Mouse (Mus musculus): ENCODE data around the gene Sprr2k. TPM values are rescaled to one million over a fixed set of nuclear protein-coding genes. Genes with fewer than 3 reads are reported as not detected.

Gene Sprr2k
- polyA plus RNA-seq (2012; rRNA removed): not detected in 2 replicates

DNA sequence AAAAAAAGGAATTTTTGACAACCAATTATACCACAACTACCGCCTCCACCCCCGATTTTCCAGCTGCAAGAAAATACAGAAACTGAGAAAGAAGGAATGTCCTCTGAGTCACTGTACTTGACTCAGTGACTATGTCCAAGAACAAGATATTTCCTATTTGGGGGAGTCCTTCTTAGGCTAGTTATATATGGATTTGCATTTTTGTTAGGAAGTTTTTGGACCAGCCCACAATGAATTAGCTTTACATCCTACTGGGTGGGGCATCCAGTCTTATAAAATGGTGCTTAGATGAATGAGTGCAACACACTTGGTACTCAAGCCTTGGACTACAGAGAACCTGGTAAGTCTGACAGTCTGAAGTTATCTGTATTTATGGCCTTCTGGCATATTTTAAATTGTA, at the start of gene Sprr2k:
Gene Sprr2k (plus strand): TSS at position 301 of the 400 bp plus-strand sequence.
- Histone ChIP-seq H3K4me1 (ENCODE audit: control insufficient read depth, insufficient read depth, low read length) (no peaks in the 10 kb centered on the region), H3K27ac (ENCODE audit: insufficient read depth, low read length) (no peak within 1 kb of the TSS), H3K4me3 (ENCODE audit: insufficient read depth, low read length) (no peak within 1 kb of the TSS)
- TF ChIP-seq POLR2A (IDR thresholded peaks at IDR 0.05; ENCODE audit: extremely low read depth, insufficient read depth, low read length): no peak
- no peak for TF ChIP-seq CTCF (IDR thresholded peaks at IDR 0.05; ENCODE audit: extremely low read depth, insufficient read depth, low read length)

DNA sequence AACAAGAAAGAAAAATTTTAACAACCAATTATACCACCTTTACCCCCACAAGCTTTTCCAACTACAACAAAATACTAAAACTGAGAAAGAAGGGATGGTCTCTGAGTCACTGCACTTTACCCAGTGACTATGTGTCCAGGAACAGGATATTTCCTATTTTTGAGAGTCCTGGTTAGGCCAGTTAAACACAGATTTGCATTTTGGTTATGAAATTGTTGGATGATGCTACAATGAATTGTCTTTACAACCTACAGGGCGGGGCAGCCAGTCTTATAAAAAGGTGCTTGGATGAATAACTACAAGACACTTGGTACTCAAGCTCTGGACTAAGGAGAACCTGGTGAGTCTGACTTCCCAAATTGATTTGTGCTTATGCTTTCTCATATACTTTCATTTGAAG, 47.0 kb upstream of the Sprr2k start, which contains the start of gene Sprr2h:
Gene Sprr2h (plus strand): TSS at position 301 of the 400 bp plus-strand sequence.
- TF ChIP-seq CTCF (IDR thresholded peaks at IDR 0.05; ENCODE audit: extremely low read depth, insufficient read depth, low read length) (no peak), POLR2A (IDR thresholded peaks at IDR 0.05; ENCODE audit: extremely low read depth, insufficient read depth, low read length) (no peak)
- Histone ChIP-seq H3K27ac (ENCODE audit: insufficient read depth, low read length) (no peak within 1 kb of the TSS), H3K4me3 (ENCODE audit: insufficient read depth, low read length) (no peak within 1 kb of the TSS)

DNA sequence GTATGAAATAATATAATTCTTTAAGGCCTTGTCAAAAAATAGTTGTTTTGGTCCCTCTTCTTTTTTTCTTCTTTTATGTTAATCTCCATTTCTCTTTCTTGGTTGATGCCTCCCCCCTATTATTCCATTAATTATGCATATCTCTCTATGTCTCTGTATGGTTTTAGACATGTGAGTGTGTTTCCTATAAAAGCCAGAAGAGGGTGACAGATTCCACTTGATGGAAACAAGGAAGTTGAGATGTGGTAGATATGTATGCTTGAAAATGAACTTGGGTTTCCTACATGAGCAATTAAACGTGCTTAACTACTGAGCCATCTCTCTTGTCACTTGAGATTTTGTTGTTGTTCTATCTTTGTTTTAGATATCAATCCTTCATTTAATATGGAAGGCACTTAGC, 38.1 kb upstream of the Sprr2k start:
- no peak for TF ChIP-seq CTCF (IDR thresholded peaks at IDR 0.05; ENCODE audit: extremely low read depth, insufficient read depth, low read length)
- no peak for TF ChIP-seq POLR2A (IDR thresholded peaks at IDR 0.05; ENCODE audit: extremely low read depth, insufficient read depth, low read length)
- Histone ChIP-seq H3K4me1 (ENCODE audit: control insufficient read depth, insufficient read depth, low read length) (no peaks in the 10 kb centered on the region), H3K27ac (ENCODE audit: insufficient read depth, low read length) (no peak overlapping the region), H3K4me3 (ENCODE audit: insufficient read depth, low read length) (no peak overlapping the region)

More for the DNA sequence above, 47.0 kb upstream of the Sprr2k start, which contains the start of gene Sprr2h:
- no peaks in the 10 kb centered on the region for H3K4me1 ChIP-seq (ENCODE audit: control insufficient read depth, insufficient read depth, low read length)

DNA sequence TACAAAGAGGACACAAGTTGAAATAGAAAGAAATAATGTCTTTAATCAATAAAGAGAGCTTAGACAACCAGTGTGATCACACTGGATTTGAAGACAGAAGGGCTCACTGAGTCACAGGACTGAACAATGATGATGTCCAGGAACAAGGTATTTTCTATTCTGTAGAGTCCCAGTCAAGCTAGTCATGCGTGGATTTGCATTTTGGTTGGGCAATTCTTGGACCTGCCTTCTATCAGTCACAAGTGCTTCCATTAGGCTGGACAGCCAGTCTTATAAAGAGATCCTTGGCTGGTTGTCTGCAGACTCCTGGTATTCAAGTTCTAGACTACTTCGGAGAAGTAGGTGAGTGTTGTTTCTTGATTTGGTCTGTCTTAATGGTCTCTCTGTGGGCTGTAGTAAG, 24.7 kb upstream of the Sprr2k start, which contains the start of gene Sprr2i:
Gene Sprr2i (plus strand): TSS at position 301 of the 400 bp plus-strand sequence.
- Histone ChIP-seq H3K4me1 (ENCODE audit: control insufficient read depth, insufficient read depth, low read length) (no peaks in the 10 kb centered on the region), H3K27ac (ENCODE audit: insufficient read depth, low read length) (no peak within 1 kb of the TSS), H3K4me3 (ENCODE audit: insufficient read depth, low read length) (no peak within 1 kb of the TSS)
- TF ChIP-seq CTCF (IDR thresholded peaks at IDR 0.05; ENCODE audit: extremely low read depth, insufficient read depth, low read length) (no peak), POLR2A (IDR thresholded peaks at IDR 0.05; ENCODE audit: extremely low read depth, insufficient read depth, low read length) (no peak)

DNA sequence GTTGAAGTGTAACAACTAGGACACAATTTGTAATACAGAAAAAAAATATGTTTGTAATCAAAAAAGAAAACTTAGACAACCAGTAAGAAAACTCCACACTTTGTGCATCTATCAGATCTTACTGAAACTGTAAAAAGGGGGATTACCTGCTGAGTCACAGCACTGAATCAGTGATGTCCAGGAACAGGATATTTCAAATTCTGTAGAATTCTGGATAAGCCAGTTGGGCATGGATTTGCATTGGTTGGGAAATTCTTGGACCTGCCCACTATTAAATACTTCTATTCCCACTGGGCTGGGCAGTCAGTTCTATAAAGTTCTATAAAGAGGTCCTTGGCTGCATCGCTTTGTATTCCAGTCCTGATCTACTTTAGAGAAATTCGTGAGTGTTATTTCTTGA, 14.6 kb upstream of the Sprr2k start, which contains the start of gene Sprr2j-ps:
Gene Sprr2j-ps (plus strand): TSS at position 301 of the 400 bp plus-strand sequence.
- TF ChIP-seq CTCF (IDR thresholded peaks at IDR 0.05; ENCODE audit: extremely low read depth, insufficient read depth, low read length) (no peak), POLR2A (IDR thresholded peaks at IDR 0.05; ENCODE audit: extremely low read depth, insufficient read depth, low read length) (no peak)
- Histone ChIP-seq H3K4me3 (ENCODE audit: insufficient read depth, low read length) (no peak within 1 kb of the TSS), H3K4me1 (ENCODE audit: control insufficient read depth, insufficient read depth, low read length) (no peaks in the 10 kb centered on the region), H3K27ac (ENCODE audit: insufficient read depth, low read length) (no peak within 1 kb of the TSS)

DNA sequence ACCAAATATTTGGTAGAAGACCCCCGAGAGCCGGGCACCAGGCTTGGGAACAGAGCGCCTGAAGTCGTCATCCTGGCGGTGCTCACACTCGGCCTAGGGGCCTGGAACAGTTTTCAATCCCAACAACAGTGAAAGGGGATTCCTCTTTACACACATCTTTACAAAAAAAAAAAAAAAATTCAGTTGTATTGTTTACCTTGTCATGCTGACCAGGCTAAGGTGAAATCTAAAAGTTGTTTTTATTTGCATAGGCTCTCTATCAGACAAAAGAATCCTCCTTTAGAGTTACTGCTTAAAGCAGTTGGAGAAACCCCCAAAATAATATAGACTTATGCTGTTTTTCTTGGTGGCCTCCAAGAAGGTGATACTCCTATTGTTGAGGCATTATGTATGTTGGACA, 3.1 kb upstream of the Sprr2k start, which contains the start of gene Gm9774:
Gene Gm9774 (minus strand): TSS at position 101 of the 400 bp plus-strand sequence.
- no peak within 1 kb of the TSS for H3K27ac ChIP-seq (ENCODE audit: insufficient read depth, low read length)
- TF ChIP-seq CTCF (IDR thresholded peaks at IDR 0.05; ENCODE audit: extremely low read depth, insufficient read depth, low read length): no peak
- no peak for TF ChIP-seq POLR2A (IDR thresholded peaks at IDR 0.05; ENCODE audit: extremely low read depth, insufficient read depth, low read length)
- no peaks in the 10 kb centered on the region for H3K4me1 ChIP-seq (ENCODE audit: control insufficient read depth, insufficient read depth, low read length)
- H3K4me3 ChIP-seq (ENCODE audit: insufficient read depth, low read length): no peak within 1 kb of the TSS

DNA sequence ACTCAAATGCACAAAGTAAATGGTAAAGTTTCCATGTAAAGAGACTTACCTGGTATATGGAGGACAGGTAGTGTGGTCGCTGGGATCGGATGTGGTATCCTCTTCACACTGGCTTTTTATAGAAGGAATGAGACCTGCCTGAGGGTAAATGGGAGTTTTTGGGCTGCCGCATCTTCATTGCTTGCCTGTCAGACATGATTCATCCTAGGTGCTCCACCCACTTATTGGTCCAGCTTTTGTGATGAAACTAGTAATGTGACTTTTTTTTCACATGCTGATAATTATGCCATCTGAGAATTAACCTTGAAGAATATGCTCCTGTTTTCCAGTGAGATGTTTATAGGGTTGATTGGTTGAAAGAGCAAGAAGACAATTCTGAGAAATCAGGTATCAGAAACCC, 6.3 kb downstream of the Sprr2k start, which contains the start of gene Sprr1b:
Gene Sprr1b (minus strand): TSS at position 101 of the 400 bp plus-strand sequence.
- Histone ChIP-seq H3K27ac (ENCODE audit: insufficient read depth, low read length) (no peak within 1 kb of the TSS), H3K4me3 (ENCODE audit: insufficient read depth, low read length) (no peak within 1 kb of the TSS), H3K4me1 (ENCODE audit: control insufficient read depth, insufficient read depth, low read length) (no peaks in the 10 kb centered on the region)
- TF ChIP-seq POLR2A (IDR thresholded peaks at IDR 0.05; ENCODE audit: extremely low read depth, insufficient read depth, low read length): no peak
- TF ChIP-seq CTCF (IDR thresholded peaks at IDR 0.05; ENCODE audit: extremely low read depth, insufficient read depth, low read length): no peak

DNA sequence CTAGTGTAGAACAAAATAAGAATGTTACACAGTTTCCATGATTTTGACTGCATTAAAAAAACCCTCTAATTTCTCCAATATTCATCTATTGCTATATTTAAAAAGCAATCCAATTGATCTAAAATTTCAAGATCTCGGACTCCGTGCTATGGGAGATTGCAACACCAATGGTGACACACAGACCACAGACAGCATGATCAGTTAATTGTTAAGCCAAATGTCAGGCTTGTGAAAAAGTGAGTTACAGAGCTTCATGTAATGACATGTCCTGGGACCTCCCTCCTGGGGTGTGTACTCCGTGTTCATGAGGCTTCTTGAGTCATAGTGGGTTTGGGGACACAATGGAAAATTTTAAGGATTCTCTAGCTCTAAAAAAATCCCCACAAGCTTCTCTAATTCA, 7.8 kb downstream of the Sprr2k start:
- H3K4me1 ChIP-seq (ENCODE audit: control insufficient read depth, insufficient read depth, low read length): no peaks in the 10 kb centered on the region
- no peak overlapping the region for H3K27ac ChIP-seq (ENCODE audit: insufficient read depth, low read length)
- TF ChIP-seq CTCF (IDR thresholded peaks at IDR 0.05; ENCODE audit: extremely low read depth, insufficient read depth, low read length): no peak
- no peak for TF ChIP-seq POLR2A (IDR thresholded peaks at IDR 0.05; ENCODE audit: extremely low read depth, insufficient read depth, low read length)
- no peak overlapping the region for H3K4me3 ChIP-seq (ENCODE audit: insufficient read depth, low read length)

DNA sequence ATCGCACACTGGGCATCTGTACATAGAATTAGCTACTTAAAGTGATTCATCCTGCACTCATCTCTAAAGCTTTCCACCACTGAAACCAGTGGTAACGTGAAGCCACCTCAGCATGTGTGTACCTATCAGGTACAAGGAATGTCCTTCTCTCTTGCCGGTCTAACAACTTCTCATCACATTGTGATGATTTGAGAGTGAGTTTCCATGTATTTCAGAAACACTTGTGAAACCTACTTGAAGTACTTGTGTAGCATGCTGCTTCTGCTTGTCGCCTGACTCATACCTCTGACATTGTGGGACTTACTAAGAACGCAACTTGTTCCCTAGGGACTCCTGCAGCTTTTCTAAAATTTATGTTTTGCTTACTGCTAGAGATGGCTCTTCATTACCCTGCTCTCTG, 22.8 kb downstream of the Sprr2k start:
- no peak for TF ChIP-seq POLR2A (IDR thresholded peaks at IDR 0.05; ENCODE audit: extremely low read depth, insufficient read depth, low read length)
- no peak for TF ChIP-seq CTCF (IDR thresholded peaks at IDR 0.05; ENCODE audit: extremely low read depth, insufficient read depth, low read length)
- Histone ChIP-seq H3K27ac (ENCODE audit: insufficient read depth, low read length) (no peak overlapping the region), H3K4me1 (ENCODE audit: control insufficient read depth, insufficient read depth, low read length) (no peaks in the 10 kb centered on the region), H3K4me3 (ENCODE audit: insufficient read depth, low read length) (no peak overlapping the region)

DNA sequence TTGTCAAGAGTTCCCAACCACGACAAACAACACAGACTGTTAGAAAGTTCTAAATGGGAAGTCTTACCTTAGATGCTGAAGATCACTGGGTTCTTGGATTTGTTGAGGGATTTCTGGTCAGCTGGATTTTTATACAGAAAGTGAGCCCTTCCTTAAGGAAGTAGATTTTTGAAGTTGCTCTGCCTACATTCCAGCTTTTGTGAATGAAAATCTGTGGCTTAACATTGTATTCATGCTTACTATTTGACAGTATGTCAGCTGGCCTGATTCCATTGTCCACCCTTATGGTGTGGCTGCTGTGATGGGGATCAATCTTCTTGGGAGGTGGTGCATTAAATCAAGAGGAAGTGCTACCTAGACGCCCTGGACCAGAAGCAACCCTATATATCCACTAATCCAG, 26.2 kb downstream of the Sprr2k start, which contains the start of gene Sprr3:
Gene Sprr3 (minus strand): TSS at position 101 of the 400 bp plus-strand sequence.
- H3K4me1 ChIP-seq (ENCODE audit: control insufficient read depth, insufficient read depth, low read length): no peaks in the 10 kb centered on the region
- no peak within 1 kb of the TSS for H3K27ac ChIP-seq (ENCODE audit: insufficient read depth, low read length)
- no peak for TF ChIP-seq CTCF (IDR thresholded peaks at IDR 0.05; ENCODE audit: extremely low read depth, insufficient read depth, low read length)
- no peak for TF ChIP-seq POLR2A (IDR thresholded peaks at IDR 0.05; ENCODE audit: extremely low read depth, insufficient read depth, low read length)

More for the DNA sequence above, 26.2 kb downstream of the Sprr2k start, which contains the start of gene Sprr3:
- no peak within 1 kb of the TSS for H3K4me3 ChIP-seq (ENCODE audit: insufficient read depth, low read length)

All from cortical plate, adult 2 months (tissue).